Mouse (Mus musculus): ENCODE measurements around the gene Creb5. TPM values are rescaled to one million over a fixed set of nuclear protein-coding genes. Genes with fewer than 3 reads are reported as not detected.

The Creb5 gene
- total and polyA plus RNA-seq, 3 experiments: 3.5 to 8.4 (median 6.1) TPM

GRCm38 (mm10) chr6:53556050-53556449 lies 269.0 kb downstream of the Creb5 start:
- H3K9ac ChIP-seq (ENCODE audit: low read depth, low read length): no peak overlapping the region
- no peaks in the 10 kb centered on the region for H3K36me3 ChIP-seq (ENCODE audit: control insufficient read depth, insufficient read depth, low read length)
- no peaks in the 10 kb centered on the region for H3K79me2 ChIP-seq (replicated peaks; ENCODE audit: control insufficient read depth, insufficient read depth, low read length)
- no peaks in the 10 kb centered on the region for H3K27me3 ChIP-seq (ENCODE audit: control insufficient read depth, insufficient read depth, low read length)
- intact Hi-C loops (cut with DNase I): no loop called here
- WGBS: 4% methylated on average over 6 of the region's 6 CpGs
- TF ChIP-seq CTCF (IDR thresholded peaks at IDR 0.05) (no peak), EP300 (IDR thresholded peaks at IDR 0.05; ENCODE audit: insufficient read depth, low read depth, low read length) (no peak), POLR2A (IDR thresholded peaks at IDR 0.05; ENCODE audit: insufficient read depth, low read depth, low read length) (no peak)
- H3K4me1 ChIP-seq (ENCODE audit: control insufficient read depth, insufficient read depth, low read length): peaks cover 1% of the 10 kb centered on the region; the same call in 1 of the 2 replicates
- peak in 1 of 2 experiments; percentile 26 for DNase-seq
- no peak overlapping the region for H3K4me3 ChIP-seq
- H3K27ac ChIP-seq: no peak overlapping the region

- Histone ChIP-seq H3K27me3 (ENCODE audit: control insufficient read depth, insufficient read depth, low read length) (no peaks in the 10 kb centered on the region), H3K4me1 (ENCODE audit: control insufficient read depth, insufficient read depth, low read length) (peaks cover 1% of the 10 kb centered on the region), H3K27ac (no peak overlapping the region), H3K4me3 (no peak overlapping the region), H3K36me3 (ENCODE audit: control insufficient read depth, insufficient read depth, low read length) (no peaks in the 10 kb centered on the region), H3K79me2 (replicated peaks; ENCODE audit: control insufficient read depth, insufficient read depth, low read length) (no peaks in the 10 kb centered on the region), H3K9ac (ENCODE audit: low read depth, low read length) (no peak overlapping the region)
- WGBS: 50% methylated on average over 5 of the region's 5 CpGs
- TF ChIP-seq POLR2A (IDR thresholded peaks at IDR 0.05; ENCODE audit: insufficient read depth, low read depth, low read length) (no peak), EP300 (IDR thresholded peaks at IDR 0.05; ENCODE audit: insufficient read depth, low read depth, low read length) (no peak), CTCF (IDR thresholded peaks at IDR 0.05) (no peak)
- DNase-seq: peak in 1 of 2 experiments; percentile 8
- intact Hi-C loops (cut with DNase I): no loop called here
These were observed 273.9 kb downstream of the Creb5 start for GRCm38 (mm10) chr6:53560928-53561327.

GRCm38 (mm10) chr6:53562586-53562985 lies 275.5 kb downstream of the Creb5 start:
- Histone ChIP-seq H3K36me3 (ENCODE audit: control insufficient read depth, insufficient read depth, low read length) (no peaks in the 10 kb centered on the region), H3K4me3 (no peak overlapping the region), H3K79me2 (replicated peaks; ENCODE audit: control insufficient read depth, insufficient read depth, low read length) (no peaks in the 10 kb centered on the region), H3K27ac (no peak overlapping the region), H3K9ac (ENCODE audit: low read depth, low read length) (no peak overlapping the region), H3K27me3 (ENCODE audit: control insufficient read depth, insufficient read depth, low read length) (no peaks in the 10 kb centered on the region), H3K4me1 (ENCODE audit: control insufficient read depth, insufficient read depth, low read length) (peaks cover 2% of the 10 kb centered on the region)
- WGBS: 56% methylated on average over 7 of the region's 7 CpGs
- TF ChIP-seq EP300 (IDR thresholded peaks at IDR 0.05; ENCODE audit: insufficient read depth, low read depth, low read length) (no peak), POLR2A (IDR thresholded peaks at IDR 0.05; ENCODE audit: insufficient read depth, low read depth, low read length) (no peak), CTCF (IDR thresholded peaks at IDR 0.05) (no peak)
- intact Hi-C loops (cut with DNase I): no loop called here
- DNase-seq: peak in 1 of 2 experiments; percentile 18

GRCm38 (mm10) chr6:53563546-53564185 lies 276.6 kb downstream of the Creb5 start:
- peaks cover 2% of the 10 kb centered on the region for H3K4me1 ChIP-seq (ENCODE audit: control insufficient read depth, insufficient read depth, low read length)
- WGBS: 92% methylated on average over 16 of the region's 16 CpGs
- no peak overlapping the region for H3K9ac ChIP-seq (ENCODE audit: low read depth, low read length)
- no peaks in the 10 kb centered on the region for H3K79me2 ChIP-seq (replicated peaks; ENCODE audit: control insufficient read depth, insufficient read depth, low read length)
- peak in 1 of 2 experiments; percentile 12 for DNase-seq
- intact Hi-C loops (cut with DNase I): no loop called here
- no peak overlapping the region for H3K27ac ChIP-seq
- TF ChIP-seq POLR2A (IDR thresholded peaks at IDR 0.05; ENCODE audit: insufficient read depth, low read depth, low read length) (no peak), CTCF (IDR thresholded peaks at IDR 0.05) (no peak)
- no peaks in the 10 kb centered on the region for H3K27me3 ChIP-seq (ENCODE audit: control insufficient read depth, insufficient read depth, low read length)
- H3K36me3 ChIP-seq (ENCODE audit: control insufficient read depth, insufficient read depth, low read length): no peaks in the 10 kb centered on the region
- H3K4me3 ChIP-seq: no peak overlapping the region

- peaks cover 7% of the 10 kb centered on the region for H3K4me1 ChIP-seq (ENCODE audit: control insufficient read depth, insufficient read depth, low read length)
- H3K36me3 ChIP-seq (ENCODE audit: control insufficient read depth, insufficient read depth, low read length): no peaks in the 10 kb centered on the region
- no peak overlapping the region for H3K27ac ChIP-seq
- WGBS: 68% methylated on average over 3 of the region's 3 CpGs
- H3K27me3 ChIP-seq (ENCODE audit: control insufficient read depth, insufficient read depth, low read length): no peaks in the 10 kb centered on the region
- intact Hi-C loops (cut with DNase I): no loop called here
- no peak overlapping the region for H3K9ac ChIP-seq (ENCODE audit: low read depth, low read length)
- no peak for DNase-seq
- H3K4me3 ChIP-seq: no peak overlapping the region
- no peak for TF ChIP-seq CTCF (IDR thresholded peaks at IDR 0.05)
- H3K79me2 ChIP-seq (replicated peaks; ENCODE audit: control insufficient read depth, insufficient read depth, low read length): no peaks in the 10 kb centered on the region
These were observed 282.4 kb downstream of the Creb5 start for GRCm38 (mm10) chr6:53569436-53569835.

GRCm38 (mm10) chr6:53570906-53571305 lies 283.8 kb downstream of the Creb5 start:
- Histone ChIP-seq H3K4me3 (no peak overlapping the region), H3K27me3 (ENCODE audit: control insufficient read depth, insufficient read depth, low read length) (no peaks in the 10 kb centered on the region), H3K27ac (no peak overlapping the region), H3K9ac (ENCODE audit: low read depth, low read length) (no peak overlapping the region), H3K4me1 (ENCODE audit: control insufficient read depth, insufficient read depth, low read length) (peaks cover 11% of the 10 kb centered on the region), H3K79me2 (replicated peaks; ENCODE audit: control insufficient read depth, insufficient read depth, low read length) (no peaks in the 10 kb centered on the region), H3K36me3 (ENCODE audit: control insufficient read depth, insufficient read depth, low read length) (no peaks in the 10 kb centered on the region)
- 94% methylated on average over 4 of the region's 4 CpGs for WGBS
- no peak for DNase-seq
- TF ChIP-seq CTCF (IDR thresholded peaks at IDR 0.05): no peak
- no peak for TF ChIP-seq EP300 (IDR thresholded peaks at IDR 0.05; ENCODE audit: insufficient read depth, low read depth, low read length)
- no peak for TF ChIP-seq POLR2A (IDR thresholded peaks at IDR 0.05; ENCODE audit: insufficient read depth, low read depth, low read length)
- intact Hi-C loops (cut with DNase I): loop anchor here (5.0 kb wide), 3 partner anchors 64 to 284 kb away; partner anchors contain the start of gene Creb5

All from heart, adult 2 months (tissue).